Mouse (Mus musculus): ENCODE measurements around the gene Snap29.

The Snap29 gene

DNA sequence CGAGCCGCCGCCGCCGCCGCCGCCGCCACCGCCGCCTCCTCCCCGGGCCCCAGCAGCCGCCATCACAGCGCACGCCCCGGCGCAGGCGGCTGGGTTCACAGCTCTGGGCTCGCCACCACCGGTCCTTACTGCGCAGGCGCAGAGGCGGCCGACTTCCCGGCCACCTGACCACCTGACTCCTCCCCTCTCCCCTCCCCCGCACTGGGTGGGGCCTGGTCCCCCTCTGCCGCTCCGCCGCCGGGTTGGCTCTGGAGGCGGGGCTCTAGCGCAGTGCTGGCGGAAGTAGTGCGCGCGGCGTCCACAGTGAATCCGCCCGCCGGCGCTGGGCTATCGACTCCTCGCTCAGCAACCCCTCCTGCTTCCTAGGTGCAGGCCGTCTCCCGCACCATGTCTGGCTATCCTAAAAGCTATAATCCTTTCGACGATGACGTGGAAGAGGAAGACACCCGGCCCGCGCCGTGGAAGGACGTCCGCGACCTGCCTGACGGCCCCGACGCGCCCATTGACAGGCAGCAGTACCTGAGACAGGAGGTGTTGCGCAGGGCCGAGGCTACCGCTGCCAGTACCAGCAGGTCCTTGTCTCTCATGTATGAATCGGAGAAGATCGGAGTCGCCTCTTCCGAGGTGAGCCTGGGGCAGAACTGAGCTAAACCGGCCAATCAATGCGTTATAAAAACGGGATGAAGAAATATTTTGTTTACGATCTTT is at the start of gene Snap29, which contains the start of gene Pi4ka:
TSS of gene Snap29 (plus strand) at position 251 of the 708 bp plus-strand sequence.
TSS of gene Pi4ka (minus strand) at position 579 of the 708 bp plus-strand sequence.
- DNase-seq (ENCODE audit: low spot score in 2 of 2) = peak; percentile 100

DNA sequence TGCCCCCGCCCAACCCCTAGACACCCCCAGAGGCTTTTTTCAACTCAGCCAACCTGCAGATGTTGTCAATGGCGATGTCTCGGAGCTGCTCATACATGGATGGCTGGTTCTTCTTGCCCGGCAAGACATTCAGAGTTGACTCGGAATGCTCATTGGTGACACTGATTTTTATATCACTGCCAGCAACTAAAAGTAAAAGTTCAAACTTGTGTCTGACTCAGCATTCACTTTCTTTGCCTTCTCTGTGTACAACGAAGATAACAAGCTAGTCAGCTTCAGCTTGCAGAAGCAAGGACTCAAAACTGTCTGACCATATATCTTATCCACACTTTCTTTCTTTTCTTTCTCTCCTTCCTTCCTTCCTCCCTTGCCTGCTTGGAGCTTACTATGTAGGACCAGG is 49.8 kb upstream of the Snap29 start:
- DNase-seq (ENCODE audit: low spot score in 2 of 2) = no peak

DNA sequence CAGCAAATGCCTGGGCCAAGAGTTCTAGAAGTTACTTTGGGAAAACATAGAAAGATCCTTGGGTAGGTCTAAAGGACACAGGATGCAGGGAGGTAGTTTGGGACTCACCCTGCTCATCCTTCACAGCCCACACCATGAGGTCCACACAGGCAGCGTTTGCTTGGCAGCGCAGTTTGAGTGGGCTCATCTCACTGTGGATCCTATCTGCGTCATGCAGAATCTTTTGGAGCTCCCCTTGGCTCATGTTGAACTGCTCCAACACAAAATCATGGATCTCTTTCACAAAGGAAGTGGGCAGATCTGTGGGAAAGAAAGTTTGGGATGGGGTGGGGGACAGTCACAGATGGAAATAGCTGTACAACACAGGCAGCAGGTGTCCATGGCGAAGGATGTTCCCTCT is 47.0 kb upstream of the Snap29 start:
- DNase-seq (ENCODE audit: low spot score in 2 of 2) = no peak

DNA sequence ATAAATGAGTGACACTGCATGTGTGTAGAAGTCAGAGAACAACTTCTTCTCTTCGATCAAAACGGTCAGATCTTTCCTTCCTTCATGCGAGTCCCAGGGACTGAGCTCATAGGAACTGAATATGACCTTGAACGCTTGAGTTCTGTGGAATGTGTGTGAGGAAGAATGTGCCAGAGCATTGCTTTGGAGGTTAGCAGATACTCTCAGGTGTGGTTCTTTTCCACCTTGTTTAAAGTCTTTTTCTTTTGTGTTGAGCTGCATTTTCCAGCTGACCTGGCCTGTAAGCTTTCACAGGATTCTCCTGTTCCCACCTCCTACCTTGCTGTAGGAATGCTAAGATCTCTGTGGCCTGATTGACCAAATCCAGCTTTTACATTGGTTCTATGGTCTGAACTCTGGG is 23.5 kb upstream of the Snap29 start:
- DNase-seq (ENCODE audit: low spot score in 2 of 2) = no peak

DNA sequence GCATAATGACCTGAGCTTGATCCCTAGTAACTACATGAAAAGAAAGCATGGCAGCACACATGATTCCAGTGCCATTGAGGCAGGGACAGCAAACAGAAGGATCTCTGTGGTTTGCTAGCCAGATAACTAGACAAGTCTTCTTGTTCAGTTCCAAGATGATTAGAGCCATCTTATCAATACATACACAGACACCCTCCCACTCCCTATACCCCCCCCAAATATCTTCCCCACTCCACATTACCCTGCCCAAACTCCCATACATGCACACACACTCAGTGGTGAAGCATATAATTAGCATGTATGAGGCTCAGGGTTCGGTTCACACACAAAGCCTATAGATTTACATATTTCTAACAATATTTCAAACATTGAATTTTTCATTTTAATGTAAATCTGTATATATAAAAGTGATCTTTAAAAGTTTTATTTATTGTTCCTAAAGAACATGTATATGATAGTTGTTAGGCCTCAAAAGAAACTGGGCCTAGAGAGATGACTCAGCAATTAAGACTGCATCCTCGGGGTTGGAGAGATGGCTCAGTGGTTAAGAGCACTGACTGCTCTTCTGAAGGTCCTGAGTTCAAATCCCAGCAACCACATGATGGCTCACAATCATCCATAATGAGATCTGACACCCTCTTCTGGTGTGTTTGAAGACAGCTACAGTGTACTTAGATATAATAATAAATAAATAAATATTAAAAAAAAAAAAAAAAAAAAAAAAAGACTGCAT is 22.0 kb upstream of the Snap29 start:
- DNase-seq (ENCODE audit: low spot score in 2 of 2) = no peak

DNA sequence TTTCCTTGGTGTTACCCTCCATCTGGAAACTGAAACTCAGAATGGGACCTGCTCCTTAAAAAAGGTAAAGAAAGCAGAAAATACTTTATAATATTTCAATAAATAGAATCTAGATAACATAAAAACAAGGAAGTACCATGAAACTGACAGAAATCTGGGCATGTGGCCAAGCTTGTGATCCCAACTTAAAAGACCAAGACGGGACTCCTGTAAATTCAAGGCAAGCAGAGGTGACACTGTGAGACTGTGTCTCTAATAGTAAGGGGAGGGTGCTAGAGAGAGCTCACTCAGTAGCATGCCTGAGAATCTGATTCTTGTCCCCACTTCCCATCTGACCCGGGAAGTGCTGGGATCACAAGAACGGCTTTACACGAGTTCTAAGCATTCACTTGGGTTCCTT is 13.0 kb upstream of the Snap29 start:
- peak in 1 of 2 experiments; percentile 36 for DNase-seq (ENCODE audit: low spot score in 2 of 2)

DNA sequence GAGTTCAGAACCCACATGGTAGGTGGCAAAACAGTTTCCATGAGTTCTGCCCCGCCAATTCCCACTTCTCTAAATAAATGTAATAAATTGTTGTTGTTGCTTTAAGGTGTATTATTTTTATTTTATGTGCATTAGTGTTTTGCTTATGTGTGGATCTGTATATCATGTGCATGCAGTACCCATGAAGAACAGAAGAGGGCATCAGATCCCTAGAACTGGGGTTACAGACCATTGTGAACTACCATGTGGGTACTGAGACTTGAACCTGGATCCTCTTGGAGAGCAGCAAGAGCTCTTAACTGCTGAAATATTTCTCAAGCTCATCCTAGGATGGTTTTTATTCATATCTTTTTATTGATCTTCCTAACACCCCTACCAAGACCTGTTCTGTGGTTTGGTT is 2.9 kb upstream of the Snap29 start:
- DNase-seq (ENCODE audit: low spot score in 2 of 2) = peak in 1 of 2 experiments; percentile 32

DNA sequence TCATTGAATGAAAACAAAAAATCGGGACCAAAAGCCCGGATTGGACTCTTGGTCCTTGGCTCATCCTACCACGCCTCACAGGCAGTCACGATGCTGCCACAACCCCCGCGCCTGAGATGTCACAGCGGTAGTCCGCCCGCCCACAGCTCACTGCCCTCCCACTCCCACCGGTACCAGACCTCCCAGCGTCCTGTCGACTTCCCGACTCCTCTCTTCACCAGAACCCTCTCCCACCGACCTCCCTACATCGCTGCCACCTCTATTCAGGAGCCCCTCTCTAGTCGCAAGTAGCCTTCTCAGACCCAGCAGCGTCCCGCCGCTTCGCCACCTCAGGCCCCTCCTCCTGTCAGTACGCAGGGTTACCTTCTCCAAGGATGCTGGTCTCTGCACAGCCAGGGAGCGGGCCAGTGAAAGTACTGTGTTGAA is 502 bp upstream of the Snap29 start:
- DNase-seq (ENCODE audit: low spot score in 2 of 2) = peak; percentile 82 to 89

DNA sequence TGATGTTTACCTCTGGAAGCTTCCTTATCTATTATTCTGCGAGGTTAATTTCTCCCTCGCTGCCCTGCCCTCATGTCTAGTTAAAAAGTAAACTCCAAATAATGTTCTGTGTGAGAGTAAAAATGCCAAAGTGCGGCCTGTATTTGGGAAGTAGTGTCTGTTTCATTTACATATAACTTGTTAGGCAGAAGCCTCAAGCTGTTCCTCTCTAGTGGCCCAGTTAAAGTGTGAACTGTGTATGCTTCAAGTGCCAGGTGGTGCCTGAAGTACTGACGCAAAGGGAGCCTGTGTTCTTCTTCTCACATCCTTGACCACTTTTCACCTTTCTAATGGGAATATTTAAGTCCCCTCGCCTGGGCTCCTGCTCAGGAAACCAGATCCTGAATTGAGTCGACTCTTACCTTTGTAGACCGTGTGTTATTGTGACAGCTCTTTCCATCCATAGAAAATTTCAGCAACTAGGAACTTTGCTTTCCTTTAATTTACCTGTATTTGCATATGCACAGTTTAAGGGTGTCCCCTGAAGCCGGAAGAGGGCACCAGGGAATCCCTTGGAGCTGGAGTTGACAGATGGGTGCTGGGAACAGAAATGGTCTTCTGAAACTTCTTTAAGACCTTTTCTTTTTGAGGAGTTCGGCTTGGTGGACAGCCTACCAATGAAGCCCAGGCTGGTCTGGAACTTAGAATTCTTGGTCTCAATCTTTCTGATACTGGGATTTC is 886 bp downstream of the Snap29 start:
- DNase-seq (ENCODE audit: low spot score in 2 of 2) = peak; percentile 19 to 52

DNA sequence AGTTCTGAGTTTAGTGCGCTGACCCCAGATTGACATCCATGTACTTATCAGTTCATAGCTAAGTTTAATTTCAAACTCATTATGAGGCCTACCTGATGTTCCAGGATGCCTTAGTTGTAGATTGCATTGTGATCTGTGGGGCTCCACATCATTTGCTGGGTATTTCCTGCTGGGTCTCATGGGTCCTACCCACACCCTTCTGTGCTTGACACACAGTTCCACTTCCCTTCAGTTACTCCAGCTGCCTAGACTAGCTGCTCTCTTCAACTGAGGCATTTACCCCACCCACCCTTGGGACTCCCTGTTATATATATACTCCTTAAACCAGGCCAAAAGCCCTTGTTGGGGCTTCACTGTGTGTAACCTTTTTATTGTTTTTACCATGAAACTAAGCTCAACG is 3.3 kb downstream of the Snap29 start:
- no peak for DNase-seq (ENCODE audit: low spot score in 2 of 2)

DNA sequence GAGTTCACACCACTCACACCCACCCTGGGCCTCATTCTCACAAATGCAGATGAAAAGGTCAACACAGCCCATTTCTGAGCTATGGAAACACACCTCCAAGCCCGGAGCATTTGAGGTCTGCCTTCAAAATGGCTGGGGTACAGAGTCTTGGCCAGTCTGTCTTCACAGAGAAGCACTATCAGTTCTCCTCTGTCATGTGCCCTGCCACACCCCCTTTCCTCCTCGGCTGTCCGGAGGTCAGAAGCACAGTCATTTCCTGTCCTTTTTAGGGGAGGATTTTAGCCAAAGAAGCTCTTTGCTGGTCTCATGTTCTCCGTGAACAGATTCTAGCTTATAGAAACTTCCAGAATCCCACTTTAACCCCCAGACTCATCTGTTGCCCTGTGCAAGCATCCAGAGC is 4.4 kb downstream of the Snap29 start:
- DNase-seq (ENCODE audit: low spot score in 2 of 2) = no peak

DNA sequence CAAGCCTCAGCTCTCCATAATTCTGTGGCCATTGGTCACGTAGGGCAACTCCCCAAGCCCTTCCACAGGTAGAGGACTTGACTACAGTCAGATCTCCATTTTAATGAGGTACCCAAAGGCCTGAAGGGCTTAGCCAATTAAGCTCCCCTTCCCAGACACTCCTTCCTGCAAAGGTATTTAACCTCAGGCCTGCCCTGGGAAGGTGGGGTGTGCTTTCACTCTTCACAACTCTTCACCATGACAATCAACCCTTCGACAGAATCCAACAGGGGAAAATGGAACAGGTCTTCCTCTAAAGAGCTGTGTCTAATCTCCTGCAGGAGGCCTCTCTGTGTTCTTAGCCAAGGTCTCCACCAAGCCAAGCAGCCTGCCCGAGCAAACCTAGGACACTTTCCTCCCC is 17.2 kb downstream of the Snap29 start:
- DNase-seq (ENCODE audit: low spot score in 2 of 2) = no peak

DNA sequence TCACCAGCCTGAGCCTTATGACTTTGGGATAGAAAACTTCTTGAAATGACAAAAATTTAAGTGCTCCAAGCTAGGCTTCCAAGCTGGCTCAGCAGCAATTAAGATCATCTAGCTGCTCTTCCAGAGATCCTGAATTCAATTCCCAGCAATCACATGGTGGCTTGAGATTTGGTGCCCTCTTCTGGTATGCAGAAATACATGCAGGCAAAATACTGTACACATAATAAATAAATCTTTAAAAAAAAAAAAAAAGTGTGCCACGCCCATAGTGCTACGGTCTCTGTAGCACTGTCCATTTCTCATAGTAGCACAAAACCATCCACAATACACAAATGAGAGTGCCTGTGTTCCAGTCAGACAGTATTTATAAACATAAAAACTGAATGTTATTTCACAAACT is 26.8 kb downstream of the Snap29 start:
- no peak for DNase-seq (ENCODE audit: low spot score in 2 of 2)

DNA sequence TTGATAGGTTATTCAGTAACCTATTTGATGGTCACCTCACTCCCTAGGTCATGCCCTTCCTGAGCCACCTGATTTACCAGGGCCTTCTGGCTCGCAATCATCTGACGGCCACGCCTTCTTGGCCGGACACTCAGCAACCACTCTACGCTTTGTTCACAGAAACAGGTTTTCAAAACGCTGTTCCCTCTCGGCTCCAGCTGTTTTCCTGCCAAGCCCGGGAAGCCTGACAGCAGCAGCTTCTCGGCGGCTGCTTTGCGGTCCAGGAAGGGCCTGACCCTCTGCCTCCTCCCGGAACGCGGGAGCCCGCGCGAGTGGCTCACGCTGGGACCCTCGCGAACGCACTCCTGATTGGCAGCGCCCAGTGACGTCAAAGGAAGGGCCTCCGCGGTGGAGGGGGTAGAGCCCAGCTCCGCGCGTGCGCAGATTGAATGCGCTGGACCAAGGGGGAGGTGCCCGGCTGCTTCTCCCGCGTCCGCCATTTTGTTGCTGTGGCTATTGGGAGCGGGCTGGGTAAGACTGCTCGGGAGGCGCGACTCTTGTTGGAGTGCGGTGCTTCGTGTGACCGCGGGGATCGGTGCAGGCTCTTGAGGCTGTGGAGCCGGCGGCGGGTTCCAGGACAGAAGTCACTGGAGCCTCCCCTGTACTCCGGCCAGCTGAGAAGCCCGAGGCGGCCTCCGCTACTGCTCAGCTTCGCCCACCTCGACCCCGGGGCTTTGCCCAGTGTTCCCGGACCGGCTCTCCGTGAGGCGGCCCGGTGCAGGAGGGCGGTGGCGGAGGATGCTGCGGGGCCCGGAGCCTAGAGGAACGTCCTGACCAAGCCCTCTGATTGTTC is 46.0 kb downstream of the Snap29 start, which contains the start of gene Crkl:
TSS of gene Crkl (plus strand) at position 447 of the 832 bp plus-strand sequence.
- peak; percentile 98 to 99 for DNase-seq (ENCODE audit: low spot score in 2 of 2)

DNA sequence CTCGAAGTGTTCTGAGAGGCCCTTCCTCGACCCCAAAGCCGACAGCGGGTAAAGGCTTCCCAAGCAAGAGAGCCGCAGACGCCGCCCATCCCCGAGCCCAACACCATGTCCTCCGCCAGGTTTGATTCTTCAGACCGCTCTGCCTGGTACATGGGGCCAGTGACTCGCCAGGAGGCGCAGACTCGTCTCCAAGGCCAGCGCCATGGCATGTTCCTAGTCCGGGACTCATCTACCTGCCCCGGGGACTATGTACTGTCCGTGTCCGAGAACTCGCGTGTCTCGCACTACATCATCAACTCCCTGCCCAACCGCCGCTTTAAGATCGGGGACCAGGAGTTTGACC is 46.6 kb downstream of the Snap29 start:
- peak; percentile 54 to 64 for DNase-seq (ENCODE audit: low spot score in 2 of 2)

DNA sequence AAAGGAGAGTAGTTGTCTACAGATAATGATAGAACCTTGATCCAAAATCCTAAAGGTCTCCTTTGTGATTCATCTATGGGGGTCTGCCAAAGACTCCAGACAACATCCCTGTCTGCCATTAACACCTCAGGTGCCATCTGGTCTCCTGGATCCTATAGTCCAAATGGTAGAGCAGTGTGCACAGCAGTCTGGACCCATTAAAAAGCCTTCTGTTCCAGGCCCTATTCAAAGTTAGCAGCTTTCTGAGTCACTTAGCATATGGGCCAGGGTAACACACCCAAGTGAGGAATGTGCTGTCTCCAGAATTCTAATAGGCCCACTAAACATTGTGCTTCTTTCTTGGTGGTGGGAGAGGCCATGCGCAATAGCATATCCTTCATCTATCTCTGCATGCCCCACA is 51.1 kb downstream of the Snap29 start:
- DNase-seq (ENCODE audit: low spot score in 2 of 2) = no peak

DNA sequence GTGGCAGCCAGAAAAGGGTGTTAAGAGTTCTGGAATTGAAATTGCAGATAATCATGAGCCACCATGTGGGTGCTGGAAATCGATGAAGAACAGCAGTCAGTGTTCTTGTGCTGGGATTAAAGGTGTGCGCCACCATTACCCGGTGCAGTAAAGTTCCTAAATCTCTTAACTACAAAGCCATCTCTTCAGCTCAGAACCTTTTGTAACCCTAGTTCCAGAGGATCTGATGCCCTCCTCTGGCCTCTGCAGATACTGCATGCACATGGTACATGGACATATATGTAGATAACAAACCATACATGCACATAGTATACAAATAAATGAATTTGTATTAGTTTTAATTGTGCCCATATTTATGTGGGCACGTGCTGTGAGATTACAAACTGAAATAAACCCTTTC is 54.5 kb downstream of the Snap29 start:
- no peak for DNase-seq (ENCODE audit: low spot score in 2 of 2)

DNA sequence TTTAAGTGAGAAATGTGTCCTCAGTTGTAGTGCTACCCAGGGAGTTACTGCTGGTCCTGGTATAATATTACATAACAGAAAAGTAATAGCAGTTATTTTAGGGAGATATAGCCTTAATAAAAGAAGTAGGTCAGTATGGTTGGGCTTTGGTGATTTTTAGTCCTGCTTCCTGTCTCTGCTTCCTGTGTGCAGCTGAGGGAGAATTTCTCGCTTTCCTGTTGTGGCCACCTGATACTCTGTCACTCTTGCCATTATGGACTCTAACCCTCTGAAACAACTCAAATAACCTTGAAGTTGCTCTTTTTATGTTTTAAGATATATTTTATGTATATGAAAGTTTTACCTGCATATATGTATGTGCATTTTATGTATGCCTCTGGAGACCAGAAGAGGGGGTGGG is 55.8 kb downstream of the Snap29 start:
- no peak for DNase-seq (ENCODE audit: low spot score in 2 of 2)

DNA sequence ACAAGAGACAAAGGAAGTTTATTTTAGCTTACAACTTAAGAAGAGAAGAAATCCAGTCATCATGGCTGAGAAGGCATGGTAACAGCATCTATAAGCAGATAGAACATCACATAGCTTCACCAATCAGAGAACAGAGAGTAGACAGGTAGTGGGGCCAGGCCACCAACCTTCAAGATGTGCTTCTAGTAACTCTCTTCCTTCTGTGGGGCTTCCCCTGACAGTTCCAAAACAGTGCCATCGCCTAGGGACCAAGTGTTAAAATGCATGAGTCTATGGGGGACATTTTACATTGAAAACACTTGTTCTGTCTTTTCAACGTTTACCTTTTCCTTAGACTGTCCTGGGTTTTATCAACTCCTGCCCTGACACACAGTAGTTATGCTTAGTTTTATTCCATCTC is 57.4 kb downstream of the Snap29 start:
- no peak for DNase-seq (ENCODE audit: low spot score in 2 of 2)

DNA sequence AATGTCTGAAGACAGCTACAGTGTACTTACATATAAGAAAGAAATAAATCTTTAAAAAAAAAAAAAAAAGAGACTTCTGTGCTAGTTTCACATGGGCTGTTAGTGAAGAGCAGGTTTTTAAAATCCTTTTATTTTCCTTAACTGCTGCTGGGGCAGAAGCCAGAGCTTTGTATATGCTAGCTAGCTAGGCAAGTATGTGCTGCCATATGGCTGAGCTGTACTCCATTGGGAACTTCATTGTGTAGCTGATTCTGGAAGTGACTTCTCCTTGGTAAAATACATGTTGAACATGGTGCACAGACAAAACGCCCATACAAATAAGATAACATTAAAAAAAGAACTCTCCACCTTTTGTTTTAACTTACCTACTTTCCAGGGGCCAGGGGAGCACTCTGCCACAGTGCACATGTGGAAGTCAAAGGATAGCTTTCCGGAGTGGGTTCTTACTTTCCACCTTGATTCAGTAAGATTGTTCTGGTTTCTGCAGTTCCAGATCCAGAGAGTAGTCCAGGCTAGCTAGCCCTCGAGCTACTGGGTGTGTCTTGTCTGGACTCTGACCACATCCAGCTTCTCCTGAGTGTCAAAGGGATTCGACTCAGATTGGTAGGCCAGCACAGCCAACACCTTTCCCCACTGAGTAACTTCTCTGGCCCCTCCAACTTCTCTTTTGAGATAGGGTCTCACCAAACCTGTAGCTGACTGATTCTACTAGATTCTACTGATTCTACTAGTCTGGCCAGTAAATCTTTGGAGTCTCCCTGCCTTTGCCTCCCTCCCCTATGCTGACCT is 61.3 kb downstream of the Snap29 start:
- DNase-seq (ENCODE audit: low spot score in 2 of 2) = no peak

DNA sequence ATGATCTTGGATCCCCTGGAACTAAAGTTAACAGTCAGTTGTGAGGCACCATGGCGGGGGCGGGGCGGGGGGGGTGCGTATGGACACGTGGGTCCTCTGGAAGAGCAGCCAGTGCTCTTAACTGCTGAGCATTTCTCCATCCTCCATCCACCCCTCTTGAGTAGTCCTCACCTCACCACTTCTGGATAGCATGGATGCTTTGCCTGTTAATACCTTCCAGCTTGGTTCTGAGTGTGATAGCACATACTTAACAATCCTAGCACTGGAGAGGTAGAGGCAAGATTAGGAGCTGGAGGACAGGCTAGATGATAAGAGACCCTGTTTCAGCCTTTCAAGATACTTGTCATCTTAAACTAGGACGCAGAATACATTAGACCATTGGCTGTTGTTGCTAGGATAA is 66.7 kb downstream of the Snap29 start:
- DNase-seq (ENCODE audit: low spot score in 2 of 2) = no peak
